Mouse (Mus musculus) cortical plate, adult 2 months (tissue): Measurements from ENCODE around the gene C5ar1. TPM values are rescaled to one million over a fixed set of nuclear protein-coding genes. Genes with fewer than 3 reads are reported as not detected.
A peak's percentile ranks its signal among the peaks of the same experiment; 100 is the strongest.
"Not testable (repeated sequence)": the region's sequence is repeated elsewhere in the genome, so short reads cannot be mapped to it uniquely, and the experiment has no call there.

Experiments
- H3K27ac ChIP-seq: fragments of 200-500 bp; 2 replicates; pipeline ENCODE4 v1.5.1; 2012; ENCODE audit warnings: low read length, control low read depth, inconsistent platforms; ENCODE audit not compliant: insufficient read depth
- H3K4me1 ChIP-seq: fragments of 200-500 bp; 2 replicates; pipeline ENCODE4 v1.6.1; 2011; ENCODE audit warnings: low read length; ENCODE audit not compliant: control insufficient read depth, insufficient read depth
- H3K4me3 ChIP-seq: fragments of 200-500 bp; 2 replicates; pipeline ENCODE4 v1.5.1; 2011; ENCODE audit warnings: mild to moderate bottlenecking, low read length, control low read depth; ENCODE audit not compliant: insufficient read depth
- CTCF ChIP-seq: fragments of 200-500 bp; IDR thresholded peaks from 2 replicates; pipeline ENCODE4 v1.5.1; 2011; ENCODE audit warnings: mild to moderate bottlenecking, control low read depth, low read length; ENCODE audit not compliant: insufficient read depth; ENCODE audit errors: extremely low read depth
- POLR2A ChIP-seq: fragments of 200-500 bp; IDR thresholded peaks from 2 replicates; pipeline ENCODE4 v1.6.1; 2011; ENCODE audit warnings: mild to moderate bottlenecking, low read length, control low read depth; ENCODE audit not compliant: insufficient read depth; ENCODE audit errors: extremely low read depth
- polyA plus RNA-seq: library from polyadenylated mRNA; depleted of rRNA; stranded (reverse); fragments of >200 nt; gene quantifications from 2 replicates; pipeline ENCODE4 v1.2.3, GENCODE M21; 2012

The C5ar1 gene
- polyA plus RNA-seq, 1 experiment, result 1.5 TPM

- peak; percentile 81 for TF ChIP-seq CTCF
- no peak for TF ChIP-seq POLR2A
- Histone ChIP-seq H3K4me1 (no peaks in the 10 kb centered on the region), H3K4me3 (no peak overlapping the region), H3K27ac (no peak overlapping the region)
Observed at GRCm38 (mm10) chr7:16263015-16263787, 3.9 kb upstream of the C5ar1 start.

- TF ChIP-seq POLR2A (no peak), CTCF (no peak)
- no peak overlapping the region for H3K27ac ChIP-seq
- no peak overlapping the region for H3K4me3 ChIP-seq
- H3K4me1 ChIP-seq, result no peaks in the 10 kb centered on the region
Observed at GRCm38 (mm10) chr7:16261097-16261496, 1.8 kb upstream of the C5ar1 start.

- TF ChIP-seq POLR2A (no peak), CTCF (no peak)
- Histone ChIP-seq H3K4me3 (no peak overlapping the region), H3K4me1 (no peaks in the 10 kb centered on the region), H3K27ac (no peak overlapping the region)
Observed at GRCm38 (mm10) chr7:16257830-16258229, 1.5 kb downstream of the C5ar1 start.

GRCm38 (mm10) chr7:16255963-16256362 lies 3.4 kb downstream of the C5ar1 start:
- H3K4me3 ChIP-seq, result not testable (repeated sequence)

GRCm38 (mm10) chr7:16254195-16254594 lies 5.1 kb downstream of the C5ar1 start:
- no peaks in the 10 kb centered on the region for H3K4me1 ChIP-seq
- H3K27ac ChIP-seq, result no peak overlapping the region
- TF ChIP-seq CTCF, result no peak
- no peak for TF ChIP-seq POLR2A

More at GRCm38 (mm10) chr7:16255963-16256362, 3.4 kb downstream of the C5ar1 start:
- not testable (repeated sequence) for H3K4me1 ChIP-seq, H3K27ac ChIP-seq

GRCm38 (mm10) chr7:16250687-16251086 lies 8.7 kb downstream of the C5ar1 start:
- no peaks in the 10 kb centered on the region for H3K4me1 ChIP-seq
- H3K27ac ChIP-seq, result no peak overlapping the region
- TF ChIP-seq CTCF (no peak), POLR2A (no peak)
- no peak overlapping the region for H3K4me3 ChIP-seq

More at GRCm38 (mm10) chr7:16254195-16254594, 5.1 kb downstream of the C5ar1 start:
- H3K4me3 ChIP-seq, result no peak overlapping the region

- no peaks in the 10 kb centered on the region for H3K4me1 ChIP-seq
- no peak for TF ChIP-seq POLR2A
- no peak for TF ChIP-seq CTCF
- H3K4me3 ChIP-seq, result no peak overlapping the region
- H3K27ac ChIP-seq, result no peak overlapping the region
Observed at GRCm38 (mm10) chr7:16245958-16246357, 13.4 kb downstream of the C5ar1 start.

DNA sequence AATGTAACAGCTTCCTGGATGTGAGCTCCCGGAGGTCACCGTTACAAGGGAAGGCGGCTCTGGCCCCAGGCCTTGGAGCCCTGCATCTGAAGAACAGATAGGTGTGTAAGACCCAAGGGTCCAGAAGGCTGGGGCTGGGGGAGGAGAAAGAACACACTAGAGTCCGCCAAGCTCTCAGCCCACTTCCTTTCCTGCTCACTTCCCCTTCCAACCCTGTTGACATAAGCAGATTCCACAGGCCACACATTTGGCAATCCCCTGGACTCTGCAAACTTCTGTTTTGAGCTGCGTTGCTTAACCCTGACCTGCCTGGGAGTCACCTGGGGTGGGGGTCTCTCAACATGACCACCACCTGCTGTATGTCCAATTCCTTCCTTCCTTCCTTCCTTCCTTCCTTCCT lies 15.3 kb downstream of the C5ar1 start, which contains the start of gene C5ar2:
TSS of gene C5ar2 (minus strand) at position 88 of the 400 bp plus-strand sequence.
- Histone ChIP-seq H3K4me1 (no peaks in the 10 kb centered on the region), H3K4me3 (no peak within 1 kb of the TSS), H3K27ac (0 out of 2 replicates have a peak within 1 kb of the TSS, but pooled peaks have one; percentile 40)
- TF ChIP-seq CTCF, result no peak
- TF ChIP-seq POLR2A, result no peak

- no peak for TF ChIP-seq CTCF
- no peak for TF ChIP-seq POLR2A
- H3K4me3 ChIP-seq, result no peak overlapping the region
- H3K4me1 ChIP-seq, result no peaks in the 10 kb centered on the region
- H3K27ac ChIP-seq, result no peak overlapping the region
Observed at GRCm38 (mm10) chr7:16242198-16242597, 17.1 kb downstream of the C5ar1 start.

- Histone ChIP-seq H3K4me1 (no peaks in the 10 kb centered on the region), H3K27ac (no peak overlapping the region), H3K4me3 (no peak overlapping the region)
- TF ChIP-seq POLR2A (no peak), CTCF (no peak)
Observed at GRCm38 (mm10) chr7:16241787-16242186, 17.6 kb downstream of the C5ar1 start.
